Mouse (Mus musculus) megakaryocyte, adult 5-6 weeks (primary cell): ENCODE results near the gene Magel2. TPM values are rescaled to one million over a fixed set of nuclear protein-coding genes. Genes with fewer than 3 reads are reported as not detected.

Source experiments
- ATAC-seq: 2 replicates; pipeline ENCODE4 v1.8.0; 2016; ENCODE audit warnings: mild to moderate bottlenecking, inconsistent platforms; ENCODE audit not compliant: poor library complexity, severe bottlenecking
- total RNA-seq, 2 experiments: library from RNA; stranded (forward) in 1 of 2; stranded (reverse) in 1 of 2; fragments of 153-499, 151-499 nt in 1 of 2; fragments of 221-1000, 200-1000 nt in 1 of 2; gene quantifications; 2 replicates each; pipeline versions ENCODE4 v1.2.3 to v1.2.4; 2015 to 2017

The Magel2 gene
- total RNA-seq (2015): not detected in 2 replicates
- not detected in 2 replicates for total RNA-seq (2017)

GRCm38 (mm10) chr7:62376510-62377304, at the start of gene Magel2:
Magel2 (plus strand) TSS chr7:62377010.
- no peak for ATAC-seq

- no peak for ATAC-seq
These were observed 31.4 kb upstream of the Magel2 start for GRCm38 (mm10) chr7:62345411-62345810.

- ATAC-seq: no peak
These were observed 30.5 kb upstream of the Magel2 start, which contains the start of gene Ndn for GRCm38 (mm10) chr7:62346269-62346668. Ndn (plus strand) TSS chr7:62346569.

- no peak for ATAC-seq
These were observed 28.6 kb upstream of the Magel2 start for GRCm38 (mm10) chr7:62348106-62348803.

GRCm38 (mm10) chr7:62348804-62349190, 28.0 kb upstream of the Magel2 start:
- no peak for ATAC-seq

GRCm38 (mm10) chr7:62351266-62351665, 25.5 kb upstream of the Magel2 start:
- ATAC-seq: no peak

GRCm38 (mm10) chr7:62365039-62365636, 11.7 kb upstream of the Magel2 start:
- no peak for ATAC-seq

- ATAC-seq: no peak
These were observed 10.1 kb upstream of the Magel2 start for GRCm38 (mm10) chr7:62366730-62367129.

GRCm38 (mm10) chr7:62375658-62376057, 1.2 kb upstream of the Magel2 start:
- no peak for ATAC-seq

GRCm38 (mm10) chr7:62377313-62377712, 503 bp downstream of the Magel2 start:
- ATAC-seq: no peak

GRCm38 (mm10) chr7:62378529-62378928, 1.7 kb downstream of the Magel2 start:
- ATAC-seq: no peak

- no peak for ATAC-seq
These were observed 5.6 kb downstream of the Magel2 start for GRCm38 (mm10) chr7:62382391-62382790.

- no peak for ATAC-seq
These were observed 11.5 kb downstream of the Magel2 start for GRCm38 (mm10) chr7:62388291-62388690.

- ATAC-seq: no peak
These were observed 15.4 kb downstream of the Magel2 start for GRCm38 (mm10) chr7:62392202-62392601.

- no peak for ATAC-seq
These were observed 29.8 kb downstream of the Magel2 start for GRCm38 (mm10) chr7:62406573-62407050.

GRCm38 (mm10) chr7:62407803-62408202, 31.0 kb downstream of the Magel2 start:
- no peak for ATAC-seq

GRCm38 (mm10) chr7:62415222-62415621, 38.4 kb downstream of the Magel2 start:
- ATAC-seq: no peak

- ATAC-seq: no peak
These were observed 39.4 kb downstream of the Magel2 start for GRCm38 (mm10) chr7:62416173-62416572.

GRCm38 (mm10) chr7:62418346-62418745, 41.5 kb downstream of the Magel2 start:
- no peak for ATAC-seq

- ATAC-seq: no peak
These were observed 42.3 kb downstream of the Magel2 start for GRCm38 (mm10) chr7:62419105-62419492.
